Mouse (Mus musculus) lung, embryonic 14.5 days (tissue): Measurements from ENCODE around the gene Tead1. TPM values are rescaled to one million over a fixed set of nuclear protein-coding genes. Genes with fewer than 3 reads are reported as not detected.

ENCODE experiments used
- ATAC-seq: fragments of 200-750 bp; cut with Nextera tagmentation; 2 replicates; pipeline ENCODE4 v1.8.0; 2017; ENCODE audit warnings: mild to moderate bottlenecking, moderate TSS enrichment, moderate library complexity; ENCODE audit not compliant: insufficient read depth
- DNase-seq: peaks from one replicate; pipeline ENCODE4 v3.0.0-alpha.2; 2015
- H3K27ac ChIP-seq: fragments of 300-500 bp; sonication (generic); 2 replicates; pipeline ENCODE4 v1.5.1; 2014; ENCODE audit warnings: low read depth, mild to moderate bottlenecking, moderate library complexity
- H3K27me3 ChIP-seq: fragments of 300-500 bp; sonication (generic); 2 replicates; pipeline ENCODE4 v1.6.1; 2014; ENCODE audit warnings: low read length, control low read depth; ENCODE audit not compliant: insufficient read depth
- H3K36me3 ChIP-seq: fragments of 300-500 bp; sonication (generic); 2 replicates; pipeline ENCODE4 v1.6.1; 2014; ENCODE audit warnings: control low read depth; ENCODE audit not compliant: insufficient read depth
- H3K4me1 ChIP-seq: fragments of 300-500 bp; sonication (generic); 2 replicates; pipeline ENCODE4 v1.6.1; 2014; ENCODE audit warnings: antibody characterized with exemption, control low read depth; ENCODE audit not compliant: insufficient read depth
- H3K4me2 ChIP-seq: fragments of 300-500 bp; sonication (generic); 2 replicates; pipeline ENCODE4 v1.6.1; 2014; ENCODE audit warnings: mild to moderate bottlenecking
- H3K4me3 ChIP-seq: fragments of 300-500 bp; sonication (generic); 2 replicates; pipeline ENCODE4 v1.5.1; 2014; ENCODE audit warnings: low read depth, low read length
- H3K9ac ChIP-seq: fragments of 300-500 bp; sonication (generic); 2 replicates; pipeline ENCODE4 v1.6.1; 2014
- H3K9me3 ChIP-seq: fragments of 300-500 bp; sonication (generic); 2 replicates; pipeline ENCODE4 v1.6.1; 2016; ENCODE audit warnings: low read depth, low read length, control low read depth
- CTCF ChIP-seq: IDR thresholded peaks from 2 replicates; pipeline ENCODE4 v1.5.1; 2016; ENCODE audit warnings: antibody characterized with exemption, low read depth
- WGBS: fragments of 180-500 bp; shearing (Covaris S2); extraction: QIAGEN DNeasy Blood & Tissue Kit; methylation state at CpG from one replicate; pipeline ENCODE4 v1.1.7; 2014; 5-methylcytosine and 5-hydroxymethylcytosine counted together
- microRNA-seq: library from miRNA; unstranded; fragments of <30 nt; microRNA quantifications from one replicate; pipeline ENCODE4, GENCODE M21; 2016; ENCODE audit warnings: borderline number of aligned reads
- polyA plus RNA-seq: library from polyadenylated mRNA; unstranded; fragments of >200 nt; fragmentation: Nextera tagmentation; extraction: Ambion mirVana; gene quantifications from 2 replicates; pipeline ENCODE4 v1.2.1, GENCODE M21; 2014

The Tead1 gene
- polyA plus RNA-seq, 1 experiment from 2014 or later: 27.6 TPM

GRCm38 (mm10) chr7:112955103-112955827 lies 276.1 kb downstream of the Tead1 start:
- H3K27me3 ChIP-seq: peaks cover 30% of the 10 kb centered on the region
- ATAC-seq: peak; percentile 20; the same call in 1 of the 2 replicates
- 0 out of 2 replicates have a peak, but pooled peaks cover 4% of the 10 kb centered on the region for H3K36me3 ChIP-seq
- 0 out of 2 replicates have a peak, but pooled peaks cover 5% of the 10 kb centered on the region for H3K4me1 ChIP-seq
- H3K9me3 ChIP-seq: no peaks in the 10 kb centered on the region
- peak overlapping the region; percentile 57 for H3K4me3 ChIP-seq
- H3K4me2 ChIP-seq: peak overlapping the region; percentile 76
- TF ChIP-seq CTCF: peak; percentile 47
- H3K27ac ChIP-seq: peak overlapping the region; percentile 69; the same call in 1 of the 2 replicates
- H3K9ac ChIP-seq: peak overlapping the region; percentile 64
- WGBS: 4% methylated on average over 40 of the region's 40 CpGs
- DNase-seq: peak; percentile 66

- peaks cover 30% of the 10 kb centered on the region for H3K27me3 ChIP-seq
- DNase-seq (peak; percentile 39), ATAC-seq (no peak)
- peak overlapping the region; percentile 76 for H3K4me2 ChIP-seq
- H3K4me3 ChIP-seq: peak overlapping the region; percentile 57
- peak; percentile 43 for TF ChIP-seq CTCF
- no peaks in the 10 kb centered on the region for H3K9me3 ChIP-seq
- H3K4me1 ChIP-seq: 0 out of 2 replicates have a peak, but pooled peaks cover 5% of the 10 kb centered on the region
- WGBS: 15% methylated on average over 3 of the region's 3 CpGs
- no peak overlapping the region for H3K27ac ChIP-seq
- peak overlapping the region; percentile 64 for H3K9ac ChIP-seq
- H3K36me3 ChIP-seq: 0 out of 2 replicates have a peak, but pooled peaks cover 4% of the 10 kb centered on the region
Observed at GRCm38 (mm10) chr7:112955955-112956354, 276.8 kb downstream of the Tead1 start.

Small RNA genes within 50 kb of the gene (microRNA-seq; reads per million reads assigned to microRNA genes)
- not detected for gene Gm44462
